Mouse (Mus musculus) thymus, adult 2 months (tissue): ENCODE measurements around the gene Caprin1. TPM values are rescaled to one million over a fixed set of nuclear protein-coding genes. Genes with fewer than 3 reads are reported as not detected.

ENCODE experiments used
- DNase-seq: peaks from one replicate; pipeline ENCODE4 v3.0.0; 2021
- H3K27ac ChIP-seq: fragments of 200-500 bp; 2 replicates; pipeline ENCODE4 v1.5.1; 2012; ENCODE audit warnings: low read length, control low read depth; ENCODE audit not compliant: control insufficient read depth, insufficient read depth
- H3K27me3 ChIP-seq: fragments of 200-500 bp; 2 replicates; pipeline ENCODE4 v1.6.1; 2012; ENCODE audit warnings: mild to moderate bottlenecking, low read length, moderate library complexity, mixed read lengths; ENCODE audit not compliant: control insufficient read depth, insufficient read depth
- H3K36me3 ChIP-seq: fragments of 200-500 bp; 2 replicates; pipeline ENCODE4 v1.6.1; 2012; ENCODE audit warnings: mild to moderate bottlenecking, low read length, moderate library complexity; ENCODE audit not compliant: control insufficient read depth, insufficient read depth
- H3K4me1 ChIP-seq: fragments of 200-500 bp; replicated peaks from 2 replicates; pipeline ENCODE4 v1.6.1; 2012; ENCODE audit warnings: low read length; ENCODE audit not compliant: control insufficient read depth, insufficient read depth
- H3K4me3 ChIP-seq: fragments of 200-500 bp; 2 replicates; pipeline ENCODE4 v1.5.1; 2012; ENCODE audit warnings: mild to moderate bottlenecking, low read length, control low read depth, moderate library complexity; ENCODE audit not compliant: control insufficient read depth, insufficient read depth
- CTCF ChIP-seq: fragments of 200-500 bp; IDR thresholded peaks from 2 replicates; pipeline ENCODE4 v1.5.1; 2012; ENCODE audit warnings: mild to moderate bottlenecking, control low read depth, low read length, moderate library complexity, borderline replicate concordance; ENCODE audit not compliant: control insufficient read depth, poor library complexity, insufficient read depth; ENCODE audit errors: extremely low read depth
- POLR2A ChIP-seq: fragments of 200-500 bp; IDR thresholded peaks from 2 replicates; pipeline ENCODE4 v1.6.1; 2012; ENCODE audit warnings: mild to moderate bottlenecking, low read length, control low read depth, moderate library complexity; ENCODE audit not compliant: control insufficient read depth, poor library complexity, insufficient read depth; ENCODE audit errors: extremely low read depth
- WGBS: fragments of 180-500 bp; shearing (Covaris S2); methylation state at CpG from one replicate; pipeline ENCODE4 v1.1.7; 2018; 5-methylcytosine and 5-hydroxymethylcytosine counted together
- polyA plus RNA-seq: library from polyadenylated mRNA; depleted of rRNA; stranded (reverse); fragments of >200 nt; gene quantifications from 2 replicates; pipeline ENCODE4 v1.2.3, GENCODE M21; 2012; rRNA removed

Caprin1 gene
- polyA plus RNA-seq = 182 and 242 TPM in 2 replicates

DNA sequence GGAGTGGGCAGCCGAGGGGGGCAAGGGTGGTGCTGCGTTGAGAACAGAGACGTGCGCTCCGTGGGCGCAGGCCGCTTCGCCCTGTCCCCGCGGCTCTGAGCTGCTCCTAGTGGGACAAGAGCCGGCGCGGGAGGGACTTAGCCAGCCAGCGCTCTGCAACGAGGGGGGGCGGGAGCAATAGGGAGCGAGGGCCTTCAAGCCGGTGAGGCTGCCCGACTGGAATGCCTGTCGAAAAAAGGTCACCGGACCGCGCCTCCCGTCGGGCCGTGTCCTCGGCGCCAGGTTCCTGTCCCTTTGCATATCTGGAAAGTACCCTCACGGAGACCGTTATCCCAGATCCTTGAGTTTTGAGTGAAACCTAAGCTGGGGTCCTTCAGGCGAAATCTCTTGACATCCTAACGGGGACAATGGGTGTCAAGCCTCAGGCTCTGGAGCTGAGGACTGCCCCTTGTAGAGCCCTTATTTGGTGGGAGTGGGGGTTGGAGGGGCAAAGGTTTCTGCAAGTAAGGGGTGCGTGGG, at the start of gene Caprin1:
Gene Caprin1 (minus strand): TSS at position 159 of the 519 bp plus-strand sequence.
- H3K27ac ChIP-seq = peak within 1 kb of the TSS; percentile 89
- peak; percentile 91 for DNase-seq
- peak within 1 kb of the TSS; percentile 93 for H3K4me3 ChIP-seq
- peaks cover 2% of the 10 kb centered on the region; the same call in 1 of the 2 replicates for H3K4me1 ChIP-seq
- under 1% methylated on average over 33 of the region's 33 CpGs for WGBS
- H3K36me3 ChIP-seq = peaks cover 14% of the 10 kb centered on the region; the same call in 1 of the 2 replicates
- H3K27me3 ChIP-seq = no peaks in the 10 kb centered on the region
- TF ChIP-seq POLR2A (peak; percentile 81), CTCF (peak; percentile 33; the same call in 1 of the 2 replicates)

DNA sequence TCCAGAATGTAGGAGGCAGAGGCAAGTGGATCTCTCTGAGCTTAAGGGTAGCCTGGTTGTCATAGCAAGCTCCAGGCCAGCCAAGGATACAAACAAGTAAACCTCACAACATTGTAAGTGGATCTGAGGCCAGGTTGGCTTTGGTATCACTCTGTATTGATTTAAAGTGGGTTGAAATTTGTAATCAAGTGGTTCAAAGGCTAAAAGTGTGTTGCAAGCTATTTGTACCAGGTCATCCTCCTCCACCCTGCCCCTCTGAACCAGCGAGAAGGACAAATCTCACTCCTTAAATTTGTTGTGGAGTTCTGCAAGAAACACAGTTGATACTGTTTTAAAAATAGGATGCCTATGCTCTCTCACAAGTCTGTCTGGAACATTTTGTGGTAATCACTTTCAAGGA, 49.4 kb upstream of the Caprin1 start:
- no peak for DNase-seq
- WGBS = 97% methylated on average over 1 of the region's 1 CpGs
- no peak for TF ChIP-seq CTCF
- TF ChIP-seq POLR2A = no peak

DNA sequence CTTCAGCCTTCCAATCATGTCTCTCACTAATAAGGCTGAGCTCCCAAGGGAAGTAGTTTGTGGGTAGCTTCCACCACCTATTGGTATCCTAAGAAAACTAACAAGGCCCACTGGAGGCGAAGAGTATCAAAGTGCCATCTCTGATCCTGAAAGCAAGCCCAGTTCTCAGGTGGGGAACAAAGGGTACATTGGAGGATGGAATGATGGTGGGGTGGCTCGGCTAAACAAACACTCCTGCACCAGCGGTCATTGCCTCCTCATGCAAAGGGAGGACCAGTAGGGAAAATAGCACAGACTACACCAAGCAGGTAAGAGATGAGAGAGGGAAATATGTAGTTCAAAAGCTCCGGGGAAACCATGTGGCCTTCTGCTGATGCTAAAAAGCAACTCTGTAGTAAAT, 48.8 kb upstream of the Caprin1 start:
- no peaks in the 10 kb centered on the region for H3K27me3 ChIP-seq
- no peak for DNase-seq
- H3K36me3 ChIP-seq = no peaks in the 10 kb centered on the region
- H3K4me1 ChIP-seq = no peaks in the 10 kb centered on the region
- no peak overlapping the region for H3K27ac ChIP-seq
- 96% methylated on average over 4 of the region's 4 CpGs for WGBS
- no peak for TF ChIP-seq CTCF
- TF ChIP-seq POLR2A = no peak
- no peak overlapping the region for H3K4me3 ChIP-seq

More for the DNA sequence above, 49.4 kb upstream of the Caprin1 start:
- Histone ChIP-seq H3K27ac (no peak overlapping the region), H3K27me3 (no peaks in the 10 kb centered on the region), H3K4me3 (no peak overlapping the region), H3K4me1 (no peaks in the 10 kb centered on the region), H3K36me3 (no peaks in the 10 kb centered on the region)

DNA sequence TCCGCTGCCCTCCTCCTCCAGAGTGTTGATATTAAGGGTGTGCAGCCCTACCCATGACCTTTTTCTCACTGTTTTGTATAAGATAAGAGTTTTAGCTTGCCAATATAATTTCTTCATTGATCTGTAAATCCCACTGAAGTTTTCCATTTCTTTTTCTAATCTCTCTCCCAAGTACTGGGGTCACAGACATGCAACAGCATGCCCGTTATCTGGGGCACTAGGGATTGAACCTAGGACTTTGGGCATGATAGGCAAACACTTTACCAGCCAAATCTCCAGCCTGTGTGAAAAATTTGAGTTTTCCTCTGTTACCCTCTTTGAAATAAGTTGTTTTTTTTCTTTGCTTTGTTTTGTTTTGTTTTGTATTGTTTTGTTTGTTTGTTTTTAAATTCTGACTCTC, 46.6 kb upstream of the Caprin1 start:
- TF ChIP-seq POLR2A = no peak
- no peaks in the 10 kb centered on the region for H3K27me3 ChIP-seq
- H3K4me1 ChIP-seq = no peaks in the 10 kb centered on the region
- WGBS = 98% methylated on average over 2 of the region's 2 CpGs
- no peak for DNase-seq
- no peak overlapping the region for H3K4me3 ChIP-seq
- H3K27ac ChIP-seq = no peak overlapping the region
- H3K36me3 ChIP-seq = no peaks in the 10 kb centered on the region

DNA sequence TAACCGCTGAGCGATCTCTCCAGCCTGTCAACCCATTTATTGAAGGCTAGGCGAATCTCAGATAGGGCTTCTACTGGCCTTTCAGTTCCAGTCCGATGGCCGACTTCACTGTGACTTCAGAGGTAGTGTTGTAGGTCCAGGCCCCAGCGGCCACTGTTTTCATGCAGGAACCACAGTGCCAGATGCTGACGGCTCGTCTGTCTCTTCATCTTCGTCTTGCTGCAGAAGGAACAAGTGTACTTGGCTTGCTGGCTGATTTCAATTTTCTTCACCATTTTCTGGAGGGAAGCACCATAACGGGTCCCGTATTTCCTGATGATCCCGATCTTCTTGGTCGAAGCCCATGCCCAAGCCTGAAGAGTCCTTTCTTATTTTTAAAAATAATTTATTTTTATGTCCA, 45.9 kb upstream of the Caprin1 start:
- WGBS = 97% methylated on average over 13 of the region's 13 CpGs
- no peaks in the 10 kb centered on the region for H3K27me3 ChIP-seq
- H3K27ac ChIP-seq = no peak overlapping the region
- no peak for DNase-seq
- no peak for TF ChIP-seq CTCF
- TF ChIP-seq POLR2A = no peak
- no peaks in the 10 kb centered on the region for H3K4me1 ChIP-seq
- no peak overlapping the region for H3K4me3 ChIP-seq
- H3K36me3 ChIP-seq = no peaks in the 10 kb centered on the region

DNA sequence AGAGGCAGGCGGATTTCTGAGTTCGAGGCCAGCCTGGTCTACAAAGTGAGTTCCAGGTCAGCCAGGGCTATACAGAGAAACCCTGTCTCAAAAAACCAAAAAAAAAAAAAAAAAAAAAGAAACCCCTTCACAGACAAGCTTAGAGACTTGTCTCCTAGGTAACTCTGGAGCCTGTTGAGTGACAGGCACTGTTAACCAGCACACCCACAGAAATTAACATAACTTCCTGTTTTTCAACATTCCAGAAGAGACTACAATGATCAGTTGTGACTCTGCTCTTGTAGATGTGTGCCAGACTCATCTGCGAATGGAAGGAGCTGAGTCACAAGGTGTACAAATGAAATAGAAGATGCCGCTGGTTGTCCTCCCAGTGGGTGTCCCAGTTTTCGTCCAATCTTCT, 44.9 kb upstream of the Caprin1 start:
- no peak overlapping the region for H3K4me3 ChIP-seq
- DNase-seq = no peak
- WGBS = 52% methylated on average over 5 of the region's 5 CpGs
- H3K36me3 ChIP-seq = no peaks in the 10 kb centered on the region
- no peaks in the 10 kb centered on the region for H3K27me3 ChIP-seq
- H3K4me1 ChIP-seq = no peaks in the 10 kb centered on the region
- TF ChIP-seq CTCF = no peak
- no peak for TF ChIP-seq POLR2A
- no peak overlapping the region for H3K27ac ChIP-seq

DNA sequence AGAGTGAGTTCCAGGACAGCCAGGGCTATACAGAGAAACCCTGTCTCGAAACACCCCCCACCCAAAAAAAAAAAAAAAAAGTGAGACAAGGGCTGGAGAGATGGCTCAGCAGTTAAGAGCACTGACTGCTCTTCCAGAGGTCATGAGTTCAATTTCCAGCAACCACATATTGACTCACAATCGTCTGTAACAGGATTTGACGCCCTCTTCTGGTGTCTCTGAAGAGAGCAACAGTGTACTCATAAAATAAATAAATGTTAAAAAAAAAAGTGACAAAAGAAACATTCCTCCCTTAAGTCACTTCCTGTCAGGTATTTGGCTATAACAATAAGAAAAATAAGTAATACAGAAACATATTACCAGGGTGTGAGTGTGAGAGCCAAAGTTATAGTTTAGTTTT, 41.0 kb upstream of the Caprin1 start:
- H3K36me3 ChIP-seq = no peaks in the 10 kb centered on the region
- no peak overlapping the region for H3K27ac ChIP-seq
- no peaks in the 10 kb centered on the region for H3K27me3 ChIP-seq
- WGBS = 80% methylated on average over 3 of the region's 3 CpGs
- no peak for DNase-seq
- TF ChIP-seq CTCF (no peak), POLR2A (no peak)
- H3K4me1 ChIP-seq = no peaks in the 10 kb centered on the region
- no peak overlapping the region for H3K4me3 ChIP-seq
